Mouse (Mus musculus) heart, postnatal 36 days (tissue): ENCODE data around the gene Ly6g6d. TPM values are rescaled to one million over a fixed set of nuclear protein-coding genes. Genes with fewer than 3 reads are reported as not detected.

ENCODE experiments used
- DNase-seq, 2 experiments: peaks; one replicate each; pipeline ENCODE4 v3.0.0; 2021 to 2022
- intact Hi-C: fragments of 180-260 bp; cut with DNase I; formaldehyde crosslinking; loops from one replicate; pipeline ENCODE4 v1.15.1; 2025
- total RNA-seq, 2 experiments: library from RNA; stranded (reverse); gene quantifications; 2 replicates each; pipeline ENCODE4 v1.2.3; 2021

Gene Ly6g6d
- total RNA-seq, 2 experiments from 2014 or later: 0.70 to 0.80 TPM

DNA sequence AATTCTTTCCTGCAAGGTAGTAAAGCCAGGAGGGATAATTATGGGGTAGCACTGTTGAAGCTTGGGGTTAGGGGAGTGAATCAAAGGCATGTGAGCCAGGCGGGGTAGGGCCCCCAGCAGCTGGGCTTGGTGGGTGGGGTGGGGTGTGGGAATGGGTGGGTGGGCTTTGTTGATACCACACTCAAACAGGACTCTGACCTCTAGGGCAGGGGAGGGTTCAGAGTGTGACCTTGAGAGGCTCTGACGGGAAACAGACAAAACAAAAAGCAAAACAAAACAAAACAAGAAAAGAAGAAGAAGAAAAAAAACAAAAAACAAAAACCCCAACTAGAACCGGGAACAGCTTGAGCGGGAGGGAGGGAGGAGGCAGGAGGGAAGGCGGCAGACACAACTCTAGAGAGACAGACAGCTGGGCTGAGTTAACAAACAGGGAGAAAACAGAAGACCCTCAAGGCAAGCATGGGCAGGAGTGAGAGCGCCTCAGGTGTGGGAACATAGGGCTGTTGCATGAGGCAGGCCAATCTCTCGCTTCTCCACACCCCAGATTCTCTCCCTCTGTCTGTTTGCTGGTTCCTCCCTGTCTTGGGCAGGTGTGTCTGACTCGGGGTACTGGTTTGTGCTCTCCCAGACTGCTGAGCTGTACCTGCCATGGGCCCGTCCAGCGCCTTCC lies 1.2 kb downstream of the Ly6g6d start, which contains the start of gene Ly6g6e:
TSS of gene Ly6g6e (plus strand) at position 396 of the 670 bp plus-strand sequence.
- intact Hi-C loops: no loop called here

DNA sequence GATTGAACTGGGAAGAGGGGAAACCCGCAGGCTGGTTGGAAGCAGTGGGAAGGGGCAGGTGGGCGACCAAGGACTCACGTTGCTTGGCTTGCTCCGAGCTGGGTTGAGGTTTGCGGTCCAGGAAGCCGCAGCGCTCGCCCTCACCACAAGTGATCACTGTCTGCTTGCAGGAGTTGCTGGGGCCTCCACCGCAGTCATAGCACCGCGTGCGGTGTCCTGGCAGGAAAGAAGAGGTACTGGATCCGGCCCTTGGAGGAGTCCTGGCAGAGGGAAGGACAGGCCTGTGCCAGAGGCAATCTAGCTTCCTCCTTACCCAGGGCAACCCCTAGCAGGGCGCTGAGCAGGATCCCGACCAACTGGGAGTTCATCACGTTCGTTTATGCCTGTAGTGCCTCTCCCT lies 3.8 kb downstream of the Ly6g6d start:
- intact Hi-C loops: no loop called here
- DNase-seq: no peak

More for the DNA sequence above, 1.2 kb downstream of the Ly6g6d start, which contains the start of gene Ly6g6e:
- DNase-seq: no peak

DNA sequence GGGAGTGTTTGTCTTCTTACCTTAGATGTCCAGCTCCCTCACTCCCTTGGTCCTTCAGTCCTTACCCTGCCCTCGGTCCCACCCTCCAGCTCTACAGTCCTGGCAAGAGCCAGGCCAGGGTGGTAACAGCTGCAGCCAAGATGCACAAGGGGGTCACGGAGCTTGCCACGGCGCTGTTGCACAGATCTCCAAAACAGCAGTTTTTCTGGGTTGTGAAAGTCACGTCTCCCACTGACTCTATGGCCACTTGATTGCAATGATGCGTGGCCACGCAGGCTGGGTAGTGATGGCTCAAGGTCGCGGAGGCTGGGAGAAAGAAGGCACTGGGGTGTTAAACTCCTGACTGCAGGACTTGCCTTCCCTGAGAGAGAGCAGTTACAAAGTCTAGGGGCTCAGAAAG lies 6.4 kb downstream of the Ly6g6d start:
- no peak for DNase-seq
- intact Hi-C loops: no loop called here

DNA sequence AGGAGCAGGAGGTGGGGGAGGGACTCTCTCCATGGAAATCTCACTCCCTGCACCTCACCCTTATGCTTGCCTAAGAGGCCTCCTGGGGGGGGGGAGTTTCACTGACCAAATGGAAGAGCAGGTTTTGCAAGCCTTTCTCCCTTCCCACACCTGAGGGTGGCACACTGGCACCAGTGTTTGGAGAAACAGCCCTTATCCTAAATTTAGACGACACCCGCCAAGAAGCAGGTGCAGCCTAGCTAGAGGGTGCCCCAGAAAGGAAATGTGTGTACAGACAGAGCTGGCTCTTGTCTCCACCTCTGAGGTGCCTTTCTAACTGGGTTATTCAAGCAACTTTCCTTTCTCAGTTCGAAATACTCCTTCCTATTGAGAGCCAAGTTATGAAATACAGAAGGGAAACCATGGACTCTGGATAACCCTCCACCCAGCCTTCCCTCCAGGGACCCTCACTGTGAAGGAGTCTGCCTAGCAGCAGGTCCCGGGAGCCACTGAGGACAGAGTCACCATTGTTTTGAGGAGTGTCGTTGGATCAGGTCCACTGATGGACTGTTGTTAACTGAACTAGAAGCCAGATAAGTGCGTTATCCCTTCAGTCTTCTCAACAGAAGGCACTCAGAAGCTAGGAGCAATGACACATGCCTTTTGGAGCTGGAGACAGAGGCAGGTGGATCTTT lies 7.2 kb downstream of the Ly6g6d start:
- intact Hi-C loops: no loop called here
- no peak for DNase-seq

DNA sequence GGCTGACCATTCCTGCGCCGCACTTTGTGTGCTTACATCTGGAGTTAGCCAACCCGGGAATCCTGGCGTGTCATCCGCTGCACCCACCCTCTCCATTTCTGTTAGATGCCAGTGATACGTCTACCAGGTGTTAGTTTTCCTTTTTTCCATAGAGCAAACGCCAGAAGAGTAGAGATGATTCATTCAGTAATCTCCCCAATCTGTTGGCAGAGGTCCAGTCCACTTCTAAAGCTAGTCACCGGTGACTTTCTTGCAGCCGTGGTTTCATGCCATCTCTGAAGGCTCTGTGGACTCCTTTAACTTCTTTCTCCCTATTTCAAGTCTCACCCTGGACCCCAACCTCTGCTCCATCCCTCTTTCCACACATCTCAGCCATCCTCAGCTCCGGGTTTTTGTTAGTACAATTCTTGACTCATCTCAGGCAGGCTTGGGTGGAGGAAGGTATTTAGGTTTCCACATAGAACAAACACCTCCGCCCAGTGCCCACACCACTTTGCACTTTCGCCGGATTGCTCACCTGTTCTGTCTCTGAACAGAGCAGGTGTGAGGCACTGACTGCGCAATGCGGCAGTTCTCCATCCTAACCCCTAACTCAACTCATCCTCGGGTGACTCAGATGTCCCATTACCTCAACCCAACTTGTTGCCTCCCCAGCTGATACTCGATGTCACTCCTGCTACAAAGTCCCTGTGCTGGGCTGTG lies 9.5 kb downstream of the Ly6g6d start:
- intact Hi-C loops: no loop called here
- no peak for DNase-seq

DNA sequence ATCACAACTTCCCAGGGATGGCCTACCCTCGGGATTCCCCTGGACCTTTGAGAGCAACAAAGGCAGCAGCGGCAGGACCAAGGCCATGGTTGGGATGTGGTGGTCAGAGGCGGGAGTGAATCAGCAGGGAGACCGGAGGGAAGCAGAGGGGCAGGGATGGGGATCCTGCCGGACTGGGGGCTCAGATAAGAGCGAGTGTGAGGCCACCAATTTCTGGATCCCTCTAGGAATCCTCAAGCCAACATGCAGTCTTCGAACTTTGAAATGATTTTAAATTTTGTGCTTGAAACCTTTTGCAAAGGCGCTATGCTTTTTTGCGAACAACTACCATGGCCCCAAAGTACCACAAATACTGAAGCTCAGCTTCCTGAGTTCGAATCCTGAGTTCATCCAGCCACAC lies 11.8 kb downstream of the Ly6g6d start, which contains the start of gene Mpig6b:
TSS of gene Mpig6b (minus strand) at position 101 of the 400 bp plus-strand sequence.
- intact Hi-C loops: no loop called here
- no peak for DNase-seq

DNA sequence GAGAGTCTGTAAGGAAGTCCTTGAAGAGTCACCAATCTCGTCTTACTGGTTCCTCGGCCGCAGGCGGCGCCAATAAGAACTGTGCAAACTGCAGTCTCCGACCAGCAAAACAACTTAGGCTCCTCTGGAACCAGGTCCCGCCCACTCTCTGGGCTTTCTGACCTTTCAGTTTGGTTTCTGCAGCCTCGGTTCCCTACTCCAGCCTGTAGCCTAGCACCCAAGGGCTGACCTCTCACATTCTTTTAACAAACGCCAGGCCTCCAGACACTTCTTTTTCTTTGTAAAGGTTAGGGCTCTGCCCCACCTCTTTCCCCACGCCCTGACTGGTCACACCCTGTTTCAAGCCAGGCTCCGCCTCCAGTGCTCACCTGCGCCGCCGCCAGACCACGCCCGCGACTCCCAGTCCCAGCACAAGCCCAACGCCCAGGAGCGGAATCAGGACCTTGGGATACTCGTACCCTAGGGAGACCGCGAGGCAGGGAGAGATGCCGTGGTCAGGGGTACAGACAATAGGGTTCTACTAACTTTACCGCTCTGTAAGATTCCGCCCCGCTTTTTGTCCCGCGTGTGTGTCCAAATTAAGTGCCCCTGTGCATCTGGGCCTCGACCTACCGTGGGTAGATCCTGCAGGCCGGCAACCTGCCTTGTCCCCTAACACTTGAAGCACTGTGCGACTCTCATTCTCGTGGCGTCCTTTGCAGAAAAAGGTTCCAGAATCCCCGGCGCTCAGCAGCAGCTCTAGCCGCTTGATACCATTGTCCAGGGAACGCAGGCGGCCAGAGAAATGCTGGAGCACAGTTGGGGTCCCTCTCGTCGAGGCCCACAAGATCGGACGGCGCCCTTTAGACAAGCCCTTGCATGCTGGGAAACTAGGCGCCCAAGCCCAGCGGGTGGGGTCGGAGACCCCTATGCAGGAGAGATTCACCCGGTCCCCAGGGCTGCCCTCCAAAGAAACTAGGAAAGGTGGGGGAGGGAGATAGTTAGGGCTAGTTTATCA lies 12.6 kb downstream of the Ly6g6d start, which contains the start of gene Ly6g6c:
TSS of gene Ly6g6c (plus strand) at position 438 of the 997 bp plus-strand sequence.
- intact Hi-C loops: no loop called here
- peak in 1 of 2 experiments; percentile 43 for DNase-seq

DNA sequence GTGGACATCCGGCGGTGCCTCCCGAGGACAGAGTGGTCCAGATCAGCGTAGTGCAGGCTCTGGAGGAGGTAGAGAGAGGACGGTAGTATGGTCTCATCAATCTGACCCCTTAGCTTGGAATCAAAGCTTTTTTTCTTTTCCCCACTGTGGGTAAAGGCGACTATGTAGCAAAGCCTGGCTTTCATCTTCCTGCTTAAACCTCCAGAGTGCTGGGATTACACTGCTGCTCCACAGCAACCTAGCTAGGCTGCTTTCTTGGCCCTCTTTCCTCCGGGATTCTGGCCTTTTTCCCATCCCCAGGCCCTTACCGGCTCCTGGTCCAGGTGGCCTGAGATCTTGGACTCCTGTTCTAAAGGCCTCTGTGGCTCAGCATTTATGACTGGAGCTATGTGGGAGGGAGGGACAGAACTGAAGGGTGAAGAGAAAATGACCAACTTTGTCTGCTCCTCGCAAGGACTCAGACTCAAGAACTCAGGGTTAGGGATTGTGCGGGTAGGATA lies 13.4 kb downstream of the Ly6g6d start:
- DNase-seq: no peak
- intact Hi-C loops: no loop called here

DNA sequence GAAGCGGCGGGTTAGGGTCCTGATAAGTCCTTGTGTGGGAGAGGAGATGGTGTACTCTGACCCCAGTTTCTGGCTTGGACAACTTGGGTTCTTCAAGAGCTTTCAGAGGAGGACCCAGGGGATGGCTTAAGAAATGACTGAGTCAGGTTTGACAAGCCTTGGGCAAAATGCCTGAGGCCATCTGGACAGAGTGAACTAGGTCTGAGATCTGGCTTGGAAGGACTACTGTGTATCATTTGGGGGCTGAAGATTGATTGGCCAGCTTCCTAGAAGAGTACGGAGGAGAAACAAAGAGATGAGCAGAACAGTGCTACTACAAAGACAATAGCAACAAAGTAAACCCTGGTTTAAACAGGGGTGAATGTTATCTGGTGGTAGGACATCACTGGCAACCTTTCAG lies 14.4 kb downstream of the Ly6g6d start:
- intact Hi-C loops: no loop called here
- peak in 1 of 2 experiments; percentile 32 for DNase-seq

DNA sequence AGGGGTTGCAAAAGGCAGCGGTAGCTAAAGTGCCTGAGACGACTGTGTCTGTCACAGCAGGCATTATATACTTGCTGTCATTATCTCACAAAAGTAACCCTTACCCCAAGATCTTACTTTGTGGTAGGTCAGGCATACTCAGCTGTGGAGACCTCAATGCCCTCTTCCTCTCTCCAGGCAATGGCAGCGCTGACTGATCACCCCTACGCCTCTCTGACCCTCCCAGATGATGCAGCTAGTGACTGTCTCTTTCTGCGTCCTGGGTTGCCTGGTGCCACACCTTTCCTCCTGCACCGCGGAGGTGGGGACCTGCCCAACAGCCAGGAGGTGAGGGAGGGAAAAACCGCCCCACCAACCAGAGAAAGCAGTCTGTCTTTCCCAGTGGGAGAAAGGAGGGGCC lies 16.6 kb downstream of the Ly6g6d start:
- intact Hi-C loops: no loop called here
- DNase-seq: no peak

DNA sequence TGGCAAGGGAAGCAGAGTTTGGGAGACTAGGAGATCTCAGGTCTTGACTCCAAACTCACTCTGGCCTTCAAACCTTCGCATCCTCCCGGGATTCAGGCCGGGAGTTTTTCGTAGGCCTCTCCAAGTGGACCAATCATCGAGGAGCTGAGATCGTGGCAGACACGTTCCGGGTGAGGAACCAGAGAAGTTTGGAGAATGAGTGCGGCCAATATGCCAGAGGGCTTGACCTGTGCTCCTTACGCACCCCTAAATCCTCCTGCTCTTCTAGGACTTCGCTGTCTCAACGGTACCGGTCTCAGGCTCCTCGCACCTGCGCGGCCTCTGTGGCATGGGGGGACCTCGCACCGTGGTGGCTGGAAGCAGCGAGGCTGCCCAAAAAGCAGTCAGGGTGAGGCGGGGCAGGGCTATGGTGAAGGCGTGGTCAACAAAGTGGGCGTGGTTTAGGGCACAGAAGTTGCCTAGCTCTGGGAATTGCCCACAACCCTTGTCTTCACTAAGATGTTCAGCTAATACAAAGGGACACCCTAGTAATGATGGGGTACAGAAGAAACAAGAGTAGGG lies 17.0 kb downstream of the Ly6g6d start:
- intact Hi-C loops: no loop called here

DNA sequence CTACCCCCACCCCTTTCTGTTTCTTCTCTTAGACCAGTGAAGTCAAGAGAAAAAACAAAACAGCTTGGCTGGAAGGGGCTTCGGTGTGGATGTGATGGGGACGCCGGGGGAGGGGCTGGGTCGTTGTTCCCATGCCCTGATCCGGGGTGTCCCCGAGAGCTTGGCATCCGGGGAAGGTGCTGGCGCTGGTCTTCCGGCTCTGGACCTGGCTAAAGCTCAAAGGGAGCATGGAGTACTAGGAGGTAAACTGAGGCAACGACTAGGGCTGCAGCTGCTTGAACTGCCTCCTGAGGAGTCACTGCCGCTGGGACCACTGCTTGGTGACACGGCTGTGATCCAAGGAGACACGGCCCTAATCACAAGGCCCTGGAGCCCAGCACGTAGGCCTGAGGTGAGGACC lies 17.8 kb downstream of the Ly6g6d start:
- intact Hi-C loops: no loop called here
- no peak for DNase-seq

More for the DNA sequence above, 17.0 kb downstream of the Ly6g6d start:
- peak in 1 of 2 experiments; percentile 26 for DNase-seq

DNA sequence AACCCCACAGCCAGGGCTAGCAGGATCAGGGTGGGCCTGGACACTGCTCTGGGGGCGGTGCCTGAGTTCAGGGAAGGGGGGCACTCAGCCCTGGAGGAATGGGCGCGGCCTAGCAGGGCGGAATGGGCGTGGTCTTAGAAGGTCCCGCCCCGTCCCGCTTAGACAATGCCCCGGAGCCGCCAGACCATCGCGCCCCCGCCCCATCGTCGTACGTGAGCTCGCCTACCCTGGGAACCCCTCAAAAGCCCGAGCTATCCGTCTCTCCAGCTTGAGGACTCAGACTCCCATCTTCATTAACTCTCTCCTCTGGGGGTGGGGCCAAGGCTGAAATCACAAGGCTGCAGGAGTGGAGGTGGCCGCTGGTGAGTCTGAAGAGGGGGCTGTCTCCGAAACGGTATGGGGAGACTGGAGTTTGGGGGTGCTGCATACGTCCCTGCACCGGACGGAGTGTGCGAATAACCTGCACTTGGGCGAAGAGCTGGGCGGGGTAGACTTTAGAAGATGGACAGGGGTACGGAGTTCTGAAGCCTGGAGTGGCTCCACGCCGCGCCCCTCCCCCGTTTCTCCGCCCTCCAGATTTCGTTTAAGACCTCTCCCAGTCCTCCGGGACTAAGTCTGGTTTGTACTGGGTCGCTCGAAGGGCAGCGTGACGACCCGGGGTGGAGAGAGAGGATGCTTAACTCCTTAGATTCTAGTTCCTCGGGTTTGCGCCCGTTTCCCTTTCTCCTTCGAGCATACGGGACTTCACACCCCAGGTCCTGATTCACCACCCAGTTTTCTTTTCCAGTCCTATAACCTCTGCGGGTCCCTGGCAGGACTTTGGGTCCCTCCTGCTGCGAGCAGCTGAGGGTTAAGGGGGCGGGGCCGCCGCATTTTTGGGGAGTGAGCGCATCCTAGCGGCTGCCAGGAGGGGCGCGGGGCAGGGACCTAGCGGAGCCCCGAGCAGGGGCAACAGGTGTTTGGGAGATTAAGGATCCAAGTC lies 18.7 kb downstream of the Ly6g6d start, which contains the start of gene Ddah2:
TSS of gene Ddah2 (plus strand) at position 125 of the 982 bp plus-strand sequence.
- intact Hi-C loops: loop anchor here (1.0 kb wide), 1 partner anchor 38 kb away; no protein-coding TSS in a partner anchor
- DNase-seq: peak; percentile 93 to 94

DNA sequence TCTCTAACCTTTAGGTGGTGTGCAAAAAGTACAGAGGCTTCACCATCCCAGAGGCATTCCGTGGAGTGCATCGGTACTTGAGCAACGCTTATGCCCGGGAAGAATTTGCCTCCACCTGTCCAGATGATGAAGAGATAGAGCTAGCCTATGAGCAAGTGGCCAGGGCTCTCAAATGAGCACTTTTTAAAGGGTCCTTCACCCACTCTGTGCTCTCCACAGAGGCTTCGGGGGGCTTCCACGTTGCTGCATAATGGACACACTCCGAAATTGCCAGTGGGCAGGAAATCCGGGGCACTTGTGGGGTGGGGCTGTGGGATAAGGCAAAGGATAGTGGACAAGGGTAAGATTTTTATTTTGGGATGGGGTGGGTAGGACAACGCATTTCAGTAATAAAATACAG lies 19.5 kb downstream of the Ly6g6d start:
- no peak for DNase-seq
- intact Hi-C loops: no loop called here

DNA sequence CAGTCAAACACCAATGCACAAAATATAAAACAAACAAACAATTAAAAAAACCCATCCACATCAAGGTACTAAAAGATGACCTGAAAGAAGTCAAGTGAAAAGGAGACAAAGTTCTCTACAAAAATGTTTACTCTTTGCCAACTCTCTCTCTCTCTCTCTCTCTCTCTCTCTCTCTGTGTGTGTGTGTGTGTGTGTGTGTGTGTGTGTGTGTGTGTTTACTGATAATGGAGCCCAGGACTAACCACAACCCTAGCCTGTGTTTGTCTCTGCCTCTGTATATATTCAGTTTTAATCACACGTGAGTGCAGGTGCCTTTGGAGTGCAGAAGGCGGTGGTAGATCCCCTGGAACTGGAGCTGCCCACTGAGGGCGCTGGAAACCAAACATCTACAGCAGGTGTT lies 20.8 kb downstream of the Ly6g6d start:
- intact Hi-C loops: no loop called here
- no peak for DNase-seq

DNA sequence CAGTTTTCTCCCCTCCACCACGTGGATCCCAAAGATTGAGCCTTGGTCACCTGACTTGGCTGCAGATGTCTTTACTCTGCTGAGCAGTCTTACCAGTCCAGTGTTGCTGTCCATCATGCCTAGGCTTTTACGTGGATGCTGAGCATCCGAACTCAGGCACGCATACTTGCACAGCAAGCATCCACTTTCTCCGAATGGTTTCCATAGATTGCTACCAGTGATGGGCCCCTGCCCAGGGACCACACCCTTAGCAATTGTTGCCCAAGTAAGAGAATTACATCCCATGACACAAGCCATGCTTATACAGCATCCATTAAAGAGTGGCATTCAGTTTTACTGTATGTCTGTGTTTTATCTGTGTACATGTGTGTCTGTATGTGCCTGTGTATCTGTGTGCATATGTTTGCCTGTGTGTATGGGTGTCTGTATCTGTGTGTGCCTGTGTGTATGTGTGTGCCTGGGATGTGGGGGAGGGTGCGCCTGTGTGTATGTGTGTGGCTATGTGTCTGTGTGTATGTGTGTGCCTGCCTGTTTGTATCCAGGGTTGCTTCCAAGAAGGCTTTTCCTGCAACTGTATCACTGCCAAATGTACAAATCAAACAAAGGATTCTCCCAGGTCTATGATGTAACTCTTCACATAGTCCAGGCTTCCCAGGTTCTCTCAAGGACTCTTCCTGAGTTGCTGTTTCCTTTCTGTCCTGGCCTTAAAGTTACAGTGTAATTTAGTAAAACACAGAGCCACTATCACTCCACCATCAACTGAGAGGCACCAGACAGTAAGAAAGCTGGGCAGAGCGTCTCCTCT lies 22.0 kb downstream of the Ly6g6d start:
- intact Hi-C loops: no loop called here
- DNase-seq: no peak

DNA sequence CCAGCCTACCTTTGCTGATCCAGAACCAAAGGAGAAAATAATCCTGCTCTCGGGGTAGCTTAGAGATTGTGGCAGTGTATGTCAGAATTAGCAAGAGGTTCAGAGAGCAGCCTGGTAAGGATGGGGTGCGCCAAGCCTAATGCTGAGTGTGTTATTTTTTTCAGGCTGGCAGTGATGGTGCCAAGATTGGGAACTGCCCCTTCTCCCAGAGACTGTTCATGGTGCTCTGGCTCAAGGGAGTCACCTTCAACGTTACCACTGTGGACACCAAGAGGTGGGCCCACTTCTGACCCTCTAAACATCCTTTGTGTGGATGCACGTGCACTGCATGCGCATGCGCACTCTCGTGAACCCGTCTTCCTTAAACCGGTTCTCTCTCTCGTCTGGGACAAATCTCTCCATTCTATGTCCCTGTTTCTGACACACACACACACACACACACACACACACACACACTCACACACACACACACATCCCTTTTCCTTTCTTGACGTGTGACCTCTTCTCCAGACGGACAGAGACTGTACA lies 25.5 kb downstream of the Ly6g6d start:
- intact Hi-C loops: no loop called here
- no peak for DNase-seq
